Mouse (Mus musculus) CH12F3 (cell line): ENCODE results near the gene Dars.
"Not testable (repeated sequence)": the region's sequence is repeated elsewhere in the genome, so short reads cannot be mapped to it uniquely, and the experiment has no call there.

Experiments
- in situ Hi-C: fragments of 300-500 bp; cut with MboI; formaldehyde crosslinking; loops from 2 replicates; pipeline ENCODE4 v1.14.3; 2020; ENCODE audit warnings: low sequenced_read_pairs

Gene Dars

GRCm38 (mm10) chr1:128357452-128357851 is 59.7 kb downstream of the Dars start:
- in situ Hi-C loops, result no loop called here

GRCm38 (mm10) chr1:128353092-128353491 is 64.1 kb downstream of the Dars start:
- in situ Hi-C loops, result no loop called here

GRCm38 (mm10) chr1:128344232-128344631 is 72.9 kb downstream of the Dars start:
- in situ Hi-C loops, result no loop called here

- in situ Hi-C loops, result no loop called here
These were observed 79.4 kb downstream of the Dars start for GRCm38 (mm10) chr1:128337708-128338320.

GRCm38 (mm10) chr1:128330313-128330712 is 86.9 kb downstream of the Dars start:
- in situ Hi-C loops, result no loop called here

GRCm38 (mm10) chr1:128328218-128328617 is 89.0 kb downstream of the Dars start, which contains the start of gene Lct:
Gene Lct (minus strand): TSS chr1:128328318.
- in situ Hi-C loops, result no loop called here

- in situ Hi-C loops, result no loop called here
These were observed 90.0 kb downstream of the Dars start for GRCm38 (mm10) chr1:128327165-128327564.

GRCm38 (mm10) chr1:128324776-128325175 is 92.4 kb downstream of the Dars start:
- in situ Hi-C loops, result no loop called here

- in situ Hi-C loops, result no loop called here
These were observed 94.0 kb downstream of the Dars start for GRCm38 (mm10) chr1:128323026-128323643.

GRCm38 (mm10) chr1:128319266-128319665 is 97.9 kb downstream of the Dars start:
- in situ Hi-C loops, result not testable (repeated sequence)

- in situ Hi-C loops, result no loop called here
These were observed 102.5 kb downstream of the Dars start for GRCm38 (mm10) chr1:128314665-128315064.
